Mouse (Mus musculus): ENCODE measurements around the gene Gnaq. TPM values are rescaled to one million over a fixed set of nuclear protein-coding genes. Genes with fewer than 3 reads are reported as not detected.

Gene Gnaq
- total RNA-seq, 2 experiments from 2014 or later = 17.8 to 24.9 TPM

- peak; percentile 31 for ATAC-seq (ENCODE audit: poor library complexity, severe bottlenecking)
These were observed 302.2 kb downstream of the Gnaq start for GRCm38 (mm10) chr19:16434879-16435278.

GRCm38 (mm10) chr19:16435531-16436231, 303.1 kb downstream of the Gnaq start, which contains the start of gene Gna14:
Gene Gna14, plus strand, starts transcription at chr19:16435762.
- peak; percentile 86 for ATAC-seq (ENCODE audit: poor library complexity, severe bottlenecking)

- peak; percentile 26 for ATAC-seq (ENCODE audit: poor library complexity, severe bottlenecking)
These were observed 303.9 kb downstream of the Gnaq start for GRCm38 (mm10) chr19:16436335-16437169.

Other genes starting within 250 kb of the Gnaq start
- gene Psat1, start 185.5 kb upstream of the Gnaq start, total RNA-seq (2015) = 82.6 and 86.8 TPM in 2 replicates
- 56.3 and 58.2 TPM in 2 replicates for gene Psat1, start 185.5 kb upstream of the Gnaq start, total RNA-seq (2017)
- 11.7 and 12.1 TPM in 2 replicates for gene Cep78, start 147.8 kb upstream of the Gnaq start, total RNA-seq (2015)
- 13.4 and 13.8 TPM in 2 replicates for gene Cep78, start 147.8 kb upstream of the Gnaq start, total RNA-seq (2017)

Measured in megakaryocyte, adult 5-6 weeks (primary cell).